Mouse (Mus musculus) testis, adult 2 months (tissue): ENCODE results near the gene Cpm.

Experiments
- CTCF ChIP-seq: fragments of 200-500 bp; IDR thresholded peaks from 2 replicates; pipeline ENCODE4 v1.5.1; 2012; ENCODE audit warnings: low read depth, mild to moderate bottlenecking, inconsistent platforms, low read length, moderate library complexity; ENCODE audit not compliant: control insufficient read depth, insufficient read depth, insufficient replicate concordance
- POLR2A ChIP-seq: fragments of 200-500 bp; IDR thresholded peaks from 2 replicates; pipeline ENCODE4 v1.6.1; 2012; ENCODE audit warnings: low read depth, mild to moderate bottlenecking, inconsistent platforms, low read length, moderate library complexity; ENCODE audit not compliant: control insufficient read depth

DNA sequence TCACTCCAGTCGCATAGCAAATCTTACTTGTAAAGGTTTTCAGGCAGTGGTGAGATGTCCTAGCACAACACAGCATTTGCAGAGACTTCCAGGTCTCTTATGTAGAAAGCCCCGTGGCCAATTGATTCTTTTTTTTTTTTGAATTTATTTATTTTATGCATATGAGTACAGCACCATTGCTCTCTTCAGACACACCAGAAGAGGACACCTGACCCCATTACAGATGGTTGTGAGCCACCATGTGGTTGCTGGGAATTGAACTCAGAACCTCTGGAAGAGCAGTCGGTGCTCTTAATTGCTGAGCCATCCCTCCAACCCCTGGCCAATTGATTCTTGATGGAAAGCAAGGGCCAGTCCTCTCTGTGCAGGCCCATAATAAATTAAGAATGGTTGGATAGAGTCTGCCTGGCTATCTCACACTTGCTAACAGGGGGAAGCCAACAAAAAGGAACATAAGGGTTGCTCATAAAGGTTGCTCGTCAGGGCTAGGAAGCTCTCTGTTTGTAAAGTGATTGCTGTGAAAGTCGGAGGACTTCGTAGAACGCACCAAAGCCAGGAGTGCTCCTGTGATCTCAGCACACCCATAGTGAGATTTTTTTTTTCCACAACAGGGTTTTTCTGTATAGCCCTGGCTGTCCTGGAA lies 9.4 kb downstream of the Cpm start:
- TF ChIP-seq CTCF (no peak), POLR2A (no peak)
